Mouse (Mus musculus) MEL (cell line): ENCODE data around the gene Rgs6. TPM values are rescaled to one million over a fixed set of nuclear protein-coding genes. Genes with fewer than 3 reads are reported as not detected.
A peak's percentile ranks its signal among the peaks of the same experiment; 100 is the strongest.

Source experiments
- DNase-seq: peaks from one replicate; pipeline ENCODE4 v3.0.0; 2011; ENCODE audit warnings: low read depth, low spot score
- H3K27ac ChIP-seq: 2 replicates; pipeline ENCODE4 v1.5.1; 2012; ENCODE audit warnings: low read depth, mild to moderate bottlenecking, control low read depth, low read length, moderate library complexity; ENCODE audit not compliant: control insufficient read depth
- H3K27me3 ChIP-seq, 2 experiments: fragments of 150-350 bp in 1 of 2; sonication (generic) in 1 of 2; 2 replicates each; pipeline ENCODE4 v1.6.1; 2012; ENCODE audit warnings: low read length in 2 of 2, mild to moderate bottlenecking in 2 of 2, improper control_type of control experiment in 1 of 2, moderate library complexity in 1 of 2; ENCODE audit not compliant: insufficient read depth in 2 of 2, control insufficient read depth in 1 of 2
- H3K36me3 ChIP-seq, 2 experiments: 2 replicates each; pipeline ENCODE4 v1.6.1; 2012 to 2014; ENCODE audit warnings: low read length in 2 of 2, improper control_type of control experiment in 1 of 2, inconsistent platforms in 1 of 2, mild to moderate bottlenecking in 1 of 2; ENCODE audit not compliant: insufficient read depth in 2 of 2, control insufficient read depth in 1 of 2
- H3K4me1 ChIP-seq, 2 experiments: fragments of 150-350 bp in 1 of 2; sonication (generic) in 1 of 2; 2 replicates each; pipeline ENCODE4 v1.6.1; 2012; ENCODE audit warnings: low read length in 2 of 2, improper control_type of control experiment in 1 of 2, mild to moderate bottlenecking in 1 of 2; ENCODE audit not compliant: insufficient read depth in 2 of 2, control insufficient read depth in 1 of 2
- H3K4me3 ChIP-seq, 2 experiments: fragments of 150-350 bp in 1 of 2; sonication (generic) in 1 of 2; 2 replicates each; pipeline ENCODE4 v1.5.1; 2012; ENCODE audit warnings: low read depth in 2 of 2, low read length in 2 of 2, mild to moderate bottlenecking in 2 of 2, moderate library complexity in 2 of 2, control low read depth in 1 of 2, improper control_type of control experiment in 1 of 2; ENCODE audit not compliant: control insufficient read depth in 1 of 2, insufficient read depth in 1 of 2
- H3K79me2 ChIP-seq: 2 replicates; pipeline ENCODE4 v1.6.1; 2012; ENCODE audit warnings: mild to moderate bottlenecking, low read length, moderate library complexity; ENCODE audit not compliant: control insufficient read depth, poor library complexity, insufficient read depth
- H3K9ac ChIP-seq: 2 replicates; pipeline ENCODE4 v1.6.1; 2012; ENCODE audit warnings: low read depth, mild to moderate bottlenecking, control low read depth, low read length, moderate library complexity; ENCODE audit not compliant: control insufficient read depth, poor library complexity, severe bottlenecking
- H3K9me3 ChIP-seq: fragments of 150-350 bp; sonication (generic); replicated peaks from 2 replicates; pipeline ENCODE4 v1.6.1; 2012; ENCODE audit warnings: mild to moderate bottlenecking, low read length, improper control_type of control experiment, moderate library complexity; ENCODE audit not compliant: insufficient read depth
- BHLHE40 ChIP-seq: IDR thresholded peaks from 2 replicates; pipeline ENCODE4 v1.6.1; 2012; ENCODE audit warnings: low read depth, mild to moderate bottlenecking, inconsistent platforms, low read length, improper control_type of control experiment, borderline replicate concordance
- CHD1 ChIP-seq: IDR thresholded peaks from 2 replicates; pipeline ENCODE4 v1.6.1; 2012; ENCODE audit warnings: low read depth, mild to moderate bottlenecking, inconsistent platforms, low read length, improper control_type of control experiment
- CTCF ChIP-seq, 3 experiments: IDR thresholded peaks in 2 of 3; conservative IDR thresholded peaks in 1 of 3; 2 replicates each; pipeline ENCODE4 v1.5.1; 2011 to 2012; ENCODE audit warnings: low read length in 3 of 3, low read depth in 2 of 3, mild to moderate bottlenecking in 2 of 3, improper control_type of control experiment in 1 of 3, inconsistent platforms in 1 of 3, mixed read lengths in 1 of 3, moderate library complexity in 1 of 3; ENCODE audit not compliant: control insufficient read depth in 1 of 3, insufficient read depth in 1 of 3, poor library complexity in 1 of 3, severe bottlenecking in 1 of 3
- EP300 ChIP-seq, 2 experiments: IDR thresholded peaks; 2 replicates each; pipeline ENCODE4 v1.6.1; 2011; ENCODE audit warnings: improper control_type of control experiment in 2 of 2, low read length in 2 of 2, low read depth in 1 of 2, mild to moderate bottlenecking in 1 of 2
- ETS1 ChIP-seq: IDR thresholded peaks from 2 replicates; pipeline ENCODE4 v1.6.1; 2012; ENCODE audit warnings: low read depth, mild to moderate bottlenecking, inconsistent platforms, low read length, improper control_type of control experiment, moderate library complexity
- GATA1 ChIP-seq: IDR thresholded peaks from 2 replicates; pipeline ENCODE4 v1.6.1; 2011; ENCODE audit warnings: low read depth, low read length, improper control_type of control experiment
- HCFC1 ChIP-seq: IDR thresholded peaks from 2 replicates; pipeline ENCODE4 v1.6.1; 2012; ENCODE audit warnings: low read depth, mild to moderate bottlenecking, inconsistent platforms, low read length, improper control_type of control experiment, moderate library complexity
- JUND ChIP-seq: IDR thresholded peaks from 2 replicates; pipeline ENCODE4 v1.6.1; 2011; ENCODE audit warnings: low read depth, mild to moderate bottlenecking, improper control_type of control experiment, low read length
- MAX ChIP-seq: IDR thresholded peaks from 2 replicates; pipeline ENCODE4 v1.6.1; 2011; ENCODE audit warnings: low read length, improper control_type of control experiment
- MEF2A ChIP-seq: IDR thresholded peaks from 2 replicates; pipeline ENCODE4 v1.6.1; 2014; ENCODE audit warnings: low read depth, mild to moderate bottlenecking, inconsistent platforms, low read length, improper control_type of control experiment; ENCODE audit not compliant: poor library complexity, insufficient replicate concordance, severe bottlenecking; ENCODE audit errors: extremely low read depth
- MYC ChIP-seq: IDR thresholded peaks from 2 replicates; pipeline ENCODE4 v1.6.1; 2011; ENCODE audit warnings: low read depth, mild to moderate bottlenecking, low read length, improper control_type of control experiment, moderate library complexity
- NRF1 ChIP-seq: IDR thresholded peaks from 2 replicates; pipeline ENCODE4 v1.6.1; 2014; ENCODE audit warnings: low read depth, mild to moderate bottlenecking, inconsistent platforms, low read length, improper control_type of control experiment, moderate library complexity; ENCODE audit not compliant: poor library complexity, insufficient read depth, severe bottlenecking
- POLR2AphosphoS5 ChIP-seq: IDR thresholded peaks from 2 replicates; pipeline ENCODE4 v1.6.1; 2012; ENCODE audit warnings: low read depth, borderline replicate concordance, mild to moderate bottlenecking, inconsistent platforms, low read length, moderate library complexity, mixed read lengths
- RAD21 ChIP-seq: IDR thresholded peaks from 2 replicates; pipeline ENCODE4 v1.6.1; 2011; ENCODE audit warnings: mild to moderate bottlenecking, low read depth, low read length, improper control_type of control experiment
- RCOR1 ChIP-seq: IDR thresholded peaks from 2 replicates; pipeline ENCODE4 v1.6.1; 2012; ENCODE audit warnings: low read depth, mild to moderate bottlenecking, inconsistent platforms, low read length, improper control_type of control experiment
- SIN3A ChIP-seq: IDR thresholded peaks from 2 replicates; pipeline ENCODE4 v1.6.1; 2012; ENCODE audit warnings: low read length, improper control_type of control experiment, inconsistent platforms
- SMC3 ChIP-seq: IDR thresholded peaks from 2 replicates; pipeline ENCODE4 v1.6.1; 2011; ENCODE audit warnings: low read depth, low read length, improper control_type of control experiment
- TAL1 ChIP-seq: IDR thresholded peaks from 2 replicates; pipeline ENCODE4 v1.6.1; 2012; ENCODE audit warnings: mild to moderate bottlenecking, inconsistent platforms, low read length, moderate library complexity, mixed read lengths
- TBP ChIP-seq: IDR thresholded peaks from 2 replicates; pipeline ENCODE4 v1.8.0; 2011; ENCODE audit warnings: low read depth, low read length, improper control_type of control experiment
- TCF12 ChIP-seq: IDR thresholded peaks from 2 replicates; pipeline ENCODE4 v1.6.1; 2014; ENCODE audit warnings: low read depth, mild to moderate bottlenecking, inconsistent platforms, low read length, improper control_type of control experiment, moderate library complexity
- UBTF ChIP-seq: IDR thresholded peaks from 2 replicates; pipeline ENCODE4 v1.6.1; 2012; ENCODE audit warnings: low read depth, mild to moderate bottlenecking, inconsistent platforms, low read length, improper control_type of control experiment, moderate library complexity, borderline replicate concordance; ENCODE audit not compliant: insufficient read depth
- USF2 ChIP-seq, 2 experiments: IDR thresholded peaks; 2 replicates each; pipeline ENCODE4 v1.6.1; 2011 to 2012; ENCODE audit warnings: improper control_type of control experiment in 2 of 2, low read length in 2 of 2, borderline replicate concordance in 1 of 2, inconsistent platforms in 1 of 2, low read depth in 1 of 2, mild to moderate bottlenecking in 1 of 2; ENCODE audit not compliant: insufficient read depth in 1 of 2
- ZC3H11A ChIP-seq: IDR thresholded peaks from 2 replicates; pipeline ENCODE4 v1.6.1; 2012; ENCODE audit warnings: low read depth, mild to moderate bottlenecking, inconsistent platforms, low read length, improper control_type of control experiment
- polyA plus RNA-seq, 2 experiments: library from polyadenylated mRNA; stranded (reverse) in 1 of 2; unstranded in 1 of 2; fragments of >175 nt in 1 of 2; fragments of >200 nt in 1 of 2; gene quantifications; 2 replicates each; pipeline versions ENCODE4 v1.2.1 to v1.2.4; 2012; ENCODE audit warnings: low replicate concordance in 2 of 2, low read depth in 1 of 2; ENCODE audit not compliant: insufficient read length in 2 of 2, insufficient read depth in 1 of 2, missing spikeins in 1 of 2
- total RNA-seq: library from RNA; depleted of rRNA; stranded (reverse); fragments of 300-350 nt; gene quantifications from 2 replicates; pipeline ENCODE4 v1.2.3, GENCODE M21; 2012

Gene Rgs6
- total and polyA plus RNA-seq, 3 experiments = not detected

DNA sequence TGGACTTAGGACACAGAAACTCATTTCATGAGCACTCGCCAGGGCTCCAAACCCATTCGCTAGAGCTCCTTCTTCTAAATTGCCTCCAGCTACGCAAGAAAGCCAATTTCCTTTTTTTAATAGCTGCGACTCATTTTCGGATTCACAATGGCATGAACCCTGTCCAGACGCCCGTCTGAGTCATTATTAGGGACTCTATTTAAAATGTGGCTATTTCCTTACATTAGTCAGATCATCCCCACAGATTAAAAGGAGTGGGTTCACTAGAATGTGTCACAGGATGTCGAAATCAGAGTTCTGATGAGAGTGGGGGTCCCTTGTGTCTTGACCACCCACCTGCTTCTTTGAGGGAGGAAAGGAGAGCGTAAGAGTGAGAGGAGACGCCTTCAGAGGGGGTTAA, 112.1 kb downstream of the Rgs6 start:
- H3K4me1 ChIP-seq = peaks cover 5 to 11% of the 10 kb centered on the region in 2 experiments
- peak overlapping the region in 1 of 2 experiments; percentile 12; a peak in 1 of 4 replicates for H3K4me3 ChIP-seq
- no peak for TF ChIP-seq UBTF
- TF ChIP-seq MAX = no peak
- peak; percentile 30 for DNase-seq
- no peaks in the 10 kb centered on the region for H3K79me2 ChIP-seq
- peaks cover 0 to 1% of the 10 kb centered on the region in 2 experiments; a peak in 2 of 4 replicates for H3K27me3 ChIP-seq
- no peaks in the 10 kb centered on the region for H3K9me3 ChIP-seq
- peaks cover 0 to 8% of the 10 kb centered on the region in 2 experiments; a peak in 2 of 4 replicates for H3K36me3 ChIP-seq
- peak overlapping the region; percentile 33; the same call in 1 of the 2 replicates for H3K27ac ChIP-seq
- no peak overlapping the region for H3K9ac ChIP-seq

DNA sequence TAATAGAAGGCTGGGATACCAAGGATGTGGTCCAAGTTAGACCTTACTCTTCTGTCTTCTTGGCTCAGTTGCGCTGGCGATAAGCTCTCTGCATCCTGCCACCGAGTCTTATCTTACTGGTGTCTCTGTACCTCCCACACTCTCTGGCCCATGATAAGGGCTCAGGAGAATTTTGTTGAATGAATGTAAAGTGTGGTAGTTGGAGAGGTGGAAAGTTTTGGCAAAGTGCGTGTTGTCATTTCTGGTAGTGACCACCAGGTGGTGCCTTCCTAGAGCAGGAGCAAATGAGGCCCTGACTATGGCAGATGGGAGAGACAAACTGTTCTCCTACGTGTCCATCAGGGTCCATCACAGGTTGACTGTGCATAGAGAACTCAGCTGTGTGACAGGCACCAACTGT, 112.7 kb downstream of the Rgs6 start:
- no peak overlapping the region for H3K9ac ChIP-seq
- peak; percentile 76 to 90 (median 90) for TF ChIP-seq CTCF (IDR thresholded peaks at IDR 0.05 in 2 of 3, conservative IDR thresholded peaks at IDR 0.05 in 1 of 3; ENCODE audit: control insufficient read depth in 1 of 3, insufficient read depth in 1 of 3, low read depth in 2 of 3, low read length in 3 of 3, poor library complexity in 1 of 3, severe bottlenecking in 1 of 3)
- no peak for TF ChIP-seq MEF2A
- no peak for TF ChIP-seq JUND
- TF ChIP-seq RCOR1 = peak; percentile 75; the same call in 1 of the 2 replicates
- TF ChIP-seq SMC3 = peak; percentile 96
- peak; percentile 70 for TF ChIP-seq ETS1
- TF ChIP-seq BHLHE40 = no peak
- peak; percentile 41; the same call in 1 of the 2 replicates for TF ChIP-seq SIN3A
- peak; percentile 93 to 94 for TF ChIP-seq EP300 (IDR thresholded peaks at IDR 0.05; ENCODE audit: low read depth in 1 of 2, low read length in 2 of 2)
- TF ChIP-seq POLR2AphosphoS5 = no peak
- 0 out of 2 replicates have a peak, but pooled peaks have one; percentile 25 for TF ChIP-seq NRF1
- TF ChIP-seq MAX = 0 out of 2 replicates have a peak, but pooled peaks have one; percentile 14
- TF ChIP-seq TBP = 0 out of 2 replicates have a peak, but pooled peaks have one; percentile 19
- TF ChIP-seq MYC = peak; percentile 60; the same call in 1 of the 2 replicates
- TF ChIP-seq USF2 (IDR thresholded peaks at IDR 0.05; ENCODE audit: borderline replicate concordance in 1 of 2, insufficient read depth in 1 of 2, low read depth in 1 of 2, low read length in 2 of 2) = no peak
- peak; percentile 57 for TF ChIP-seq TAL1
- peak; percentile 96 for TF ChIP-seq TCF12
- TF ChIP-seq HCFC1 = no peak
- TF ChIP-seq GATA1 = peak; percentile 97
- no peak for TF ChIP-seq CHD1
- TF ChIP-seq ZC3H11A = peak; percentile 72
- TF ChIP-seq RAD21 = peak; percentile 71
- peak; percentile 87 for DNase-seq
- H3K4me3 ChIP-seq = no peak overlapping the region
- H3K27me3 ChIP-seq = peaks cover 0 to 1% of the 10 kb centered on the region in 2 experiments; a peak in 1 of 4 replicates
- no peaks in the 10 kb centered on the region for H3K9me3 ChIP-seq
- H3K27ac ChIP-seq = no peak overlapping the region
- H3K4me1 ChIP-seq = peaks cover 5 to 11% of the 10 kb centered on the region in 2 experiments
- H3K79me2 ChIP-seq = no peaks in the 10 kb centered on the region
- peaks cover 0 to 8% of the 10 kb centered on the region in 2 experiments; a peak in 2 of 4 replicates for H3K36me3 ChIP-seq
